Mouse (Mus musculus): ENCODE measurements around the gene Ckap2l.

Gene Ckap2l

DNA sequence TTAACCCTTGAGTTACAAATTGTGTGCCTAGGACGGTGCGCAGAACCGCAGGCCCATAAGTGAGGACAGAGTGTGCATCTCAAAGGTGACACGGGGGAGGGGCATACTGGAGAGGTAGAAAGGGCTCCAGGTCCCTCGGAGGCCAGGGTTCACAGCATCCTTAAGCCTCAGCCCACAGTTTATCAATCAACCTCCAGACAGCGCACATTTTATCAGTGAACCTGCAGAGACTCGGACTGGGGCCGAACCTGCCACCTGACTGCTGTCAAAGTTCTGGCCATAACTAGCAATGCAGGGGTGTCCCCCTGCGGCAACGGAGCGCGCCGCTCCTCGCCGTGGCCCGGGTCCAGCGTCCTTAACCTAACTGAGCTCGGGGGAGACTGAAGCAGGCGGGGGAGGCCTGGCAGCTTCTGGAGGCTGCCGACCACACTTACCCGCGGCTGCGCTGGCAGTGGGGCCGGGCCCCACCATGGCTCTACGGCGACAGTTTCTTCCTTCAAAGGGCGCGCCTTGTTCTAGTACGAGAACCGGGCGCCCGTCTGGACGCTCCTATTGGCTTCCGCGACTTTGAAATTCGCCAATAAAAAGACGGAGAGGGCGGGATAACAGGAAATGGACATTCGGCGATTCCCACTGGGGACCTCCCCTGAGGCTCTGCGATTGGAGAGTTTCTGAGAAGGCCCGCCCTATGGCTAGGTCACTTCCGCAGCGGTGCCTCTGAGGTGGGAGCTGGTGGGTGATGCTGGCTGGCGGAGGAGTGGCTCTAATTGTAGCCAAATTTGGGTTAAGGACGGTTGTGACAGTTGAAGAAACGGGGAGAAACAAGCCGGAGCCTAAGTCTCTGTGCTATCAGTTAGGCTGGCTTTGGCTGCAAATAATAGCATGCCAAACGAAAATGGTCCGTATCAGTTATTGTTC lies at the start of gene Ckap2l:
Gene Ckap2l, minus strand, starts transcription at position 542 of the 918 bp plus-strand sequence.
- in situ Hi-C loops (cut with MboI), result no loop called here

DNA sequence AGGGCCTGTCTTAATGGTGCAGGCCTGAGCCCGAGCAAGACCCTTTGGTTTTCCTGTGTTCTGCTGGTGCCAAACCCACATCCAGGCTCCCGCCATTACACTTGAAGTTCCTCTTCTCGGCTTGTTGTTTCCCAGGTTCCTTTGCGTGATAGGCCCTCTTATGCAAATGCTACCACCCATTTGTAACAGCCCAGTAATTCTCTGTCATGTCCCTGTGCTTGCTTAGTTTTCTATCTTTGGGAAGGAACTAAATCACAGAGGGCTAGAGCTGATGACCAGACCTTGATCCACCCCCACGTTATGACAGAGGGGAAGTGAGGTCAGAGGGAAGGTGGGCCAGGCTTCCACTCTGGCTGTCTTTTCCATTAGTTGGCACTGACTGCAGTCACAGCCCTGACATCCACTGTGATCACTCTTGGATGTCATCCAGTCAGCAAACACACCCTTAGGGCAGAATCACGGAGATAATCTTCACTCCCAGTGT lies 41.2 kb upstream of the Ckap2l start:
- in situ Hi-C loops (cut with MboI), result no loop called here

DNA sequence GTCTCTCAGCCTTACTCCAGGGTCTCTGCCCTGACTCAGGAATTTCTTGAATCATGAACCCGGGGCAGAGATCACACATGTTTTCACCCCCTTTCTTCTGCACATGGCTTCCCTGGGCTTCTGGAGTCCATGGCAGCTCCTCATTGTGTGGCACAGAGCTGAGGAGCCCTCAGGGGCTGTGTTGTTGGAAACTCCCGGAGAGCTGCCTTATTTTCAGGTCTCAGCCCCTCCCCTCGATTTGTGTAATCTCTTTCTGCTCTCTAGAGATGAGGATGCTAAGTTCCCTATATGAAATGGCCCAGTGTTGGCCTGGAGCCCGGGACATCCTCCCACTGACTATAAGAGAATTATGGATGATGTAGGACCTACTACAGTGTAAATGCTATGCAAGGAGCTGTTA lies 36.5 kb upstream of the Ckap2l start:
- in situ Hi-C loops (cut with MboI), result no loop called here

DNA sequence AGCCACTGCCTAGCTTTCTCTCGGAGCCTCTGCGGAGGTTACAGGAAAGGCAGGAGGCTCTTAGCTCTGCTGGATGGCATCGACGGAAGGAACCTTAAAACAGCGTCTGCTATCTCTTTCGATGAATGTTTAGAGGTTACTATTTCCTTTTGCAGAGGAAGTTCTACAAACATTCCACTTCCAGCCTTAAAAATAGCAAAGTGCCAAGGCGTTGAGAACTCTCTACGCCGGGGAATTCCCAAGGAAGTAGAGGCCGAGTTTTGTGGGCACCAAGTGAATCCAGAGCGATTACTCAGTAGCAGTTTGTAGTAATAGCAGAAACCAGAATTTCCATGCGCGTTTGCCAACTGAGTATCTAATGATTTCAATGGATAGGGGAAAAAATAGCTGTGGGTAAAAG lies 33.5 kb upstream of the Ckap2l start:
- in situ Hi-C loops (cut with MboI), result no loop called here

DNA sequence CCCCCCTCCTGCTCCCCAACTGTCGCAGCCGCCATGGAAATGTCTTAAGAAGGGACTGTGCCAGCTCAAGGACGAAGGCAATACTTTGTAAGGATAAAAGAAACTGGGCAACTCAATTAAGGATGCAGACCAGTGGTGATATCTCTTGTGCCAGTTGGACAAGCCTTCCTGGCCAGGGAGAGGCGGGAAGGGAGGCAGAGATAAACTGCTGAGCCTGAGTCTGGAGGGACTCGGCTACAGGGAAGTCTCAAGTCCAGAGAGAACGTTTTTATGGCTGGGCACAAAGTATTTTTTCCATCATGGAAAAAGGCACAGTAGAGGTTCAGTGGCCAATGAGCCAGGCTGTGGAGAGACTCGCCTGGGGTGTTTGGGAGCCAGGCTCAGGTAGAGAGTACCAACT lies 33.0 kb upstream of the Ckap2l start:
- in situ Hi-C loops (cut with MboI), result no loop called here

DNA sequence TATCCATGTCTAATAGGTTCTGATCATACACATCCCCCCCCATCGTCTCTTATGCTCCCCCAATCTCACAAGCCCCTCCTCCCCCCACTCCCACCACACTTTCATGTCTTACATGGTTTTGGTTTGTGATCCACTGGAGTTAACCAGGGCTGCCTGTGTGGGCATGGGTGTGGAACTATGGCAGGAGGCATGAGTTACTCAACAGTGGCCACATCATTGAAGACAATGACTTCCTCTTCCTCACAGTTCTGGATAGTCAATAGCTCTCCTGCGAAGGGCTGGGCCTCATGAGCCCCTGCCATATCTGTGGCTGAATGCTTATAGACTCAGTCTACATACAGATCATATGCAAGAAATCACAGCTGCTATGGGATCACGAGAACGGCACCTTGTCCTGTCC lies 31.2 kb upstream of the Ckap2l start:
- in situ Hi-C loops (cut with MboI), result no loop called here

DNA sequence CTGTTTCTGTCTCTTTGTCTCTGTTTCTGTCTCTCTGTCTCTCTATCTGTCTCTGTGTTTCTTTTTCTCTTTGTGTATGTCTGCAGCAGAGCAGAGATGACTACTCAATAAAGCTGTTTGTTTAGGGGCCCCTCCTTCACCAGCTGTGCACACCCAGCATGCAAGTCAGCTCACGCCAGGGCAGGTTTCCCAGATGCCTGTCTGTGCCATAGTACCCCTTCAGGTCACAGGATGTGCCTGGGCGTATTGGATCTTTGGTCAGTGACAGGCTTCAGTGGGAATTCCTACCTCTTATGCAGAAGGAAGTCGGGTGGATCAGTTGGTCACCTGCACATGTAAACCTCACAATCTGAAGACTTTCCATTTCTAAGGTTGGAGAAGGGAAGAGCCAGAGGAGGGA lies 27.2 kb upstream of the Ckap2l start:
- in situ Hi-C loops (cut with MboI), result no loop called here

DNA sequence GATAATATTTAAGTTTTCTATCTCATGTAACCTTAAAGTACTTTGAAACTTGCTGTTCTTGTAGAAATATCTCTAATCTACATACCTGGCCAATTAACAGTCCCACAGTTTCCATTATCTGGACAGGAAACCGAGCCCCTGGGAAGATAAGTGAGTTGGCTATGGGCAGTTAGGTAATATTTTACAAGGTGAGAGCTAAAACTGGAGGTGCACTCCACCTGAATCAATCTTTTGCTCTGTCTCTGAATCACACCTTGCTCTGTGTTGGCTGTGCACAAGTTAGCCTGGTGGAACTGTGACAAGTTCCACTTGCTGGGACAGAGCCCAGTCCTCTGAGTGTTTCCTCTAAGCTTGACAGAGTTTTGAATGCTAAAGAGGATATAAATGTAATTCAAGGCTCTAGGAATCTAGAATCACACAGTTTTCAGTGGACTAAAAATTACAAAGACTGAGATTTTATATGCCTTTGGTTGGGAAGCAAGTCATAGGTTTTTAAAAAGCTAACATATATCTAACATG lies 25.2 kb upstream of the Ckap2l start:
- in situ Hi-C loops (cut with MboI), result no loop called here

DNA sequence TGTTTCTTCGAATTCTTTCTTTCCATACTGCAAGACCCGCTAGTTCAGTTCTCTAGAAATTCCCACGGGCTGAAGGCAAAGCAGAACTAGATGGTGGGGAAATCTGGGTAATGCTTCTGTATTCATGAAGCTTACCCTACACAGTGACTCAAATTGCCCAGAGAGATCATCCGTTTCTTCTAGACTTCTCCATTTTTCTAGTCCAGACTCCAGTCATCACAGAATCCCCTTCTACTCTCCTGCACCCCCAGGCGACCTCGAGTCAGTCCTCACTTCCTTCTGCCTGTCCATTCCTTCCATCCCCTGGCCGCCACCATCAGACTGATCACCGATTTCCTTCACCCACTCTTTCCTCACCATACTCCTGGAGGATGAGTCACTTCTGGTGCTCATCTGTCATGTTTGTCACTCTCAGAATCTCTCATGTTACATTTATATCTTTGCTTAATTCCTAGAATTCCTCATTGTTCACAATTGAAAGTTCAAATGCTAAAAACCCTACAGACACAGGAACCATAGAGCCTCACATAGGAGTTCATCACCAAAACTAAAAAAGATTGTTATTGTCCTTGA lies 23.1 kb upstream of the Ckap2l start:
- in situ Hi-C loops (cut with MboI), result no loop called here

DNA sequence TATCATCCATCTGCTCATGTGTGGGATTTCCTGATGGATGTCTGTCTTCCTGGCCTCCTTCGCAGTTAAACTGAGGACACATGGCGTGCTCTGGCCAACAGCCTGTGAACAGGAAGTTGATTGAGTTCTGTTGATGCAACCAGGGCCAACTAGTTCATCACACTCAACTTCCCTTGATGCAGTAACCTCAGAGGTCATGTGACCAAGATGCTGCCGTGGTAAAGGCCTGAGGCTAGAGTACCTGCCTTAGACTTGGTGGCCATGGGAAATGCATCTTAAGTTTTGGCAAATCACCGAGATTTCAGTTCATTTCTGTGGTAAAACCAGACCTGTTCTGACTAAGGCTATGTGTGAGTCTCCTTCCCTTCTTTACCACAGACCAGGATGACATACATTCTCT lies 18.8 kb upstream of the Ckap2l start:
- in situ Hi-C loops (cut with MboI), result no loop called here

DNA sequence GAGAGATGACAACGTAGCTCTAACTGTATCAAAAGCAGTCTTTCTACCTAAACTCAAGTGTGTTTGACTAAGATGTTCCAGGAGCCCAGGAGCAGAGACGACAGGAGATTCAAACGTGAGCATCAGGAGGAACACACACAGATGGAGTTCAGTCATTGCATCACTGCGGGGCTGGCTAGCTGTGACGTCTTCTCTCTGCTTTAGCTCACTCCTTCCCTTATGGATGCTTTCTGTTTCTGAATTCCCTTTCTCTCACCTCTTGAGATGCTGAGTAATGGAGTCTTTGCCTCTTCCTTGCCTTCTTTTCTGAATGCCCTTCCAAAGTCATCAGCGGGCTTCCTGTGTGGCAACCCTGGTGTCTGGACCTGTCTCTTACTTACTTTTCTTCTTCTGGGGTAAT lies 17.9 kb upstream of the Ckap2l start:
- in situ Hi-C loops (cut with MboI), result no loop called here

DNA sequence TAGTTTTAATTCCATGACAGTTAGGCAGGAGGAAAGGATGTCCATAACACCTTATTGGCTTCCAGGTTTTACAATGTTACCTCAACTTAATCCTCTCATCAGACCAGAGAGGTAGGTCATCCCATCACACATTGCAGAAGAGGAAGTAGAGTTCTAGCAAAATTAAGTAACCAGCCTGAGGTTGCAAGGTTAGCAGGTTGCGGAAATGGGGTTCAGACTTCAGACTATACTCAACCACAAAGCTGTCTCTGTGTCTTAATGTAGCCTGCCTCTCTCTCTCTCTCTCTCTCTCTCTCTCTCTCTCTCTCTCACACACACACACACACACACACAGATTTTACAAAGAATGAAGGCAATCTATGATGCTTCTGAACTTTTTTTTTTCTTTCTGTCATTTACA lies 16.9 kb upstream of the Ckap2l start:
- in situ Hi-C loops (cut with MboI), result no loop called here

DNA sequence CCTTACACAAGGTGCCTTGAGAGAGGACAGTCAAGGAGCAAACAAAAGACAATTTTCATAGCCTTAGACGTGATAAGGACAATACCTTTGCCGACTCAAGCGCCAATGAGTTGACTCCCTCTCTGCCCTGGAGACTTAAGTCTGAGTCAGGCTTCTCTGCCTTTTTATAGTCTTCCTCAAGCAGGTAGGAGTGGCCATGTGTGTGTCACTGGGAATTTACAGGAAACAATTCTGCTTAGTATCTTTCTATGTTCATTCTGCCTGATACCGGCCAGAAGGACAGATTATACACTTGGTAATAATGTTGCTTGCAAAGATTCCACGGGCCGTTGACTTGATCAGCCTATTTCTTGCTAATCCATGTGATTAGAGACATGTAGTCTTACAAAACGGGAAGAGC lies 12.8 kb upstream of the Ckap2l start, which contains the start of gene Il1a:
Gene Il1a, minus strand, starts transcription at position 137 of the 400 bp plus-strand sequence.
- in situ Hi-C loops (cut with MboI), result no loop called here

DNA sequence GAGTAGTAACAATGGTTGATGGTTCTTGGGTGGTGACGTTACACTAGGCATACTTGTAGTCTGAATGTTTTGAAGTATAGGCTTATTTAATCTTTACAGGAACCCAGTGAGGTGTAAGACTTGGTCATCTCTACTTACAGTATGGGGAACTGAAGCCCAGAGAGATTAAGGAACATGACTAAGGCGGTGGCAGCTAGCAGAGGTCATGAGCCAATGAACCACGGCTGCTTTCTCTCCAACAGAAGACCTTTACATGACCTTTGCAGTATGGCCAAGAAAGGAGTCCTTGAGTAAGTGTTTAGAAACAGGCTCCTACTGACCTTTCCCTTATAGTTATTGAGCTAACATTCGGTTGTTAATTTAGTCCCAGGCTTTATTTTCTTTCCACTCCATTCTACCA lies 9.0 kb upstream of the Ckap2l start:
- in situ Hi-C loops (cut with MboI), result no loop called here

DNA sequence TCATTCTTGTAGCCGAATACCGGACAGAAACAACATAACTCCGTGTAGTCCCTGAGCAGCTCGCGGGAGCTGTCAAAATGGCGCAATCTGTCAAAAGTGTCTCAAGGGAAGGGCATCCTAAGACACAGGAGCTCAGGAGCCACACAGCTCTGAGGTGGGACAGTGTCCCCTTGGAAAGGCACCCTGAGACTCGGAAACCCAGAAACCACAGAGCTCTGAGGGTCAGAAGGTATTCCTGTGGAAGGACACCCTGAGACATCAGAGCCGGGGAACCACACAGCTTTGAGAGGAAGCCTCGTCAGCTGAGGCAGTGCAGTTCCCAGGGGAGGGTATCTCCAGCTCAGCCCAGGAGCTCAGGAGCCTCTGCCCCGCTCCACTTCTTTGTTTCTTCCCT lies 574 bp upstream of the Ckap2l start:
- in situ Hi-C loops (cut with MboI), result no loop called here

DNA sequence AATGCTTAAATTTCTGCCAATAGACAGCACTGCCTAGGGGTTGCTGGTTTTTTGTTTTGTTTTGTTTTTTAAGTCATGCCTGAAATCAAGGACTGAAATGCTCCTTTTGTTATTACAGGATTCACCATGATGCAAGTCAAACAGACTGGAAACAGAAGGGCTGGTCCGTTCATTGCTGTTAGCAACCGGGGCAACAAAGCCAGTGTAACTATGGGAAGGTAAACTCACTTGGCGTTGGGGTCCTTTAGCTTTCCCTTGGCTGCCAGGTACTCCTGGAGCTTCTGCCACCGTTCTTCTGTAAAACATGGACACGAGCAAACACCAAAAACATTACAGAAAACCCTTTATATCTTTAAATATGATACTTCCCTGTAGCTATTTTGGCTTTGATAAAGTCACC lies 926 bp downstream of the Ckap2l start:
- in situ Hi-C loops (cut with MboI), result no loop called here

DNA sequence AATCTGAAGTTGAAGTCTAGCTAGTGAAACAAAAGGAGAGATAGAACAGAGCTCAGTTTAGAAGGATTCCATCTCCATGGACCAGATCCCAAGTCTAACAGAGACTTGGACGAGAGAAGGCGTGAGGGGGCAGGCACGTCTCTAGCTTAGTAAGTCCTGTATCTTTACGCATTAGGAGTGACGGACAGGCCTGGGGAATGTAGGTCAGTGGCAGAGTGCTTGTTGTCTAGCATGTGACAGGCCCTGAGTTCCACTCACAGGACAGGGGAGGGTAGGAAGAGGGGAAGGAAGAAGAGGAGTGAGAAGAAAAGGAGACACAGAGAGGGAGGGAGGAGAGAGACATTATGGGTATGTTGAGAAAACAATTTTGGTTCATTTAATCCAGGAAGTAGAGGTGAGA lies 1.9 kb downstream of the Ckap2l start:
- in situ Hi-C loops (cut with MboI), result no loop called here

DNA sequence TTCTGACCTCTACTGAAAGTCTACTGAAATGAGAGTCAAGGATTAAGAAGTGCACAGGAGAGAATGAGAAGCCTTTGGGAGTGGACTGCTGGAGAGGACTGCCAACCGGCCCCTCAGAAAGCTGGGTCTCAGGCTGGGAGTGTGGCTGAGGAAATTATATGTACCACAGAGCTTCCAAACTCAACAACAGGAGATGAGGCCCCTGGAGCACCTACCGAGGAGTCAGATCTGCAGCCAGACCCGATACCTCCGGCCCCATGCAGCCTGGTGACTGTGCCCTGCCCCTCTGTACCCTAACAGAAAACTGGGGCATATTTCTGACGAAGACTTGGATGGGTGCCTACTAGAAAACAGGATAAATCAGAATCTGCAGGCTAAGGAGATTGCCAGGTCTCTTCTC lies 23.2 kb downstream of the Ckap2l start:
- in situ Hi-C loops (cut with MboI), result loop anchor here (25.0 kb wide), 1 partner anchor 337 kb away; the partner anchor contains the start of gene Zc3h8

DNA sequence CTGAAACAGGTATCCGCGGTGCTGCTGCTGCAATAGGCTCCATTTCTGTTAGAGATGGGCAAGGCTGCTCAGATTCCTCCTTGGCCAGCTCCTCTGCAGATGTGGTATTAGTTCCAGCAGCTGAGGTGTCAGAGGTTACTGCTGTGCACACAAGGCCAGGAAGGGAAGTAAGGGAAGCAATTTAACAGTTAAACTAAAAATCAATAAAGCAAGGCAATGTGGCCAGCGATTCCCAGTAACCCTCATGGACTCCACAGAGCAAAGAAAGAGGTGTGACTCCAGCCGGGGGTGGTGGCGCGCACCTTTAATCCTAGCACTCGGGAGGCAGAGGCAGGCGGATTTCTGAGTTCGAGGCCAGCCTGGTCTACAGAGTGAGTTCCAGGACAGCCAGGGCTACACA lies 26.4 kb downstream of the Ckap2l start:
- in situ Hi-C loops (cut with MboI), result loop anchor here (25.0 kb wide), 1 partner anchor 333 kb away; the partner anchor contains the start of gene Zc3h8

DNA sequence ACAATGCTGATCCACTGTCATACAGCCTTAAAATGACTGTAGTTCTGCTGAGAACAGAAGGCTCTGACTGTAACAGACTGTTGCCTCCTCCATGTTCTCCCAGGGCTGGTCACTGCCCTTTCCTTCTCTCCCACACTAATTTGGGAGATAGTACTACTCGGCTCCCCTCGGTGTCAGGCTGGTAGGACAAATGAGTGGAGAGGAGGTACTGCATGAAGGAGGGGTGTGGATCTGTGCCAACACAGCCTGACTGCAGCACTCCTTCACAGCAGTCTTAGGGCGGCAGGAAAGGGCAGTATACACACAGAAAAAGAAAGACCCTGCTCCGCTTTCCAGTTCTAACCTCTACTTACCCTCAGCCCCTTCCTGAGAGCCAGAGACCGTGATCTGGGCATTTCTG lies 27.0 kb downstream of the Ckap2l start:
- in situ Hi-C loops (cut with MboI), result loop anchor here (25.0 kb wide), 1 partner anchor 333 kb away; the partner anchor contains the start of gene Zc3h8

DNA sequence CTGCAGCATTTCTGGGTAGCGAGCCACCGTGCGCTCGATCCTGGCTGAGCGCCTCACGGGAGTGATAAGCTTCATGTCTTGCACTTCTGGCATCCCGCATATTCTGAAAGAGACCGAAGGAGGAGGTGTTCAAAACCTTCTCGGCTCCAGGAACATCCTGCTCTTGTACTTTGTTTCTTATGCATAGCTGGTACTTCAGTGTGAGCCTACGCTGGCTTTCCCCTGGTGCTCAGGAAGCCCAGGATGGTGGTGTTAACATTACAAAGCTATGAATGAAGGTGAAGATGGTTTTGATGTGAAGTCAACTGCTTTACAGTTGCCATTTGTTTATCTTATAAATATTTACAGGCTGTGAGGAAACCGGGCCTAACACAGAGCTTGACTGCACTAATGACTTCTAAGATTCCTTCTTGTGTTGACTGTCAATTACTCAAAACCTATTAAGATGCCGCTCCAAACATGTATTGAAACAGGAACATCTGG lies 27.8 kb downstream of the Ckap2l start:
- in situ Hi-C loops (cut with MboI), result loop anchor here (25.0 kb wide), 1 partner anchor 332 kb away; the partner anchor contains the start of gene Zc3h8

DNA sequence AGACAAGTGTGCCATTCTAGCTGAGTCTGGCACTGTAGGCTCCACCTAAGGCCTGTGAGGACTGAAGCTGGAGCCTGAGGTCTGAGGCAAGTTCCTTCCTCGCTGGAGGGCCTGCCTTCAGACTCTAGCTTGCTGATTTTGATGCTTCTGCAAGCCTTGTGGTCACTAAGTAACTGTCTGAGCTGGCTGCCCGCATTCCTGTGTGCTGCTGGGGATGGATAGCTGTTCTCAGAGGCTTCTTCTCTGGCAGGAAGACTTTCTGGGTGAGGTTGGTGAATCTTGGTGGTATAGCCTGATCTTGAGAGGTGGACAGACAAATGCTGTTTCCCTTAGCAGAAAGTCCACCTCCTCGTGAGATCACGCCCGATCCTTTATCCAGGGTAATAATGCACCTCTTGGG lies 29.3 kb downstream of the Ckap2l start:
- in situ Hi-C loops (cut with MboI), result loop anchor here (25.0 kb wide), 1 partner anchor 330 kb away; the partner anchor contains the start of gene Zc3h8
